ENCODE assay signal across 8 mouse cellular contexts in the genomic region with DNA sequence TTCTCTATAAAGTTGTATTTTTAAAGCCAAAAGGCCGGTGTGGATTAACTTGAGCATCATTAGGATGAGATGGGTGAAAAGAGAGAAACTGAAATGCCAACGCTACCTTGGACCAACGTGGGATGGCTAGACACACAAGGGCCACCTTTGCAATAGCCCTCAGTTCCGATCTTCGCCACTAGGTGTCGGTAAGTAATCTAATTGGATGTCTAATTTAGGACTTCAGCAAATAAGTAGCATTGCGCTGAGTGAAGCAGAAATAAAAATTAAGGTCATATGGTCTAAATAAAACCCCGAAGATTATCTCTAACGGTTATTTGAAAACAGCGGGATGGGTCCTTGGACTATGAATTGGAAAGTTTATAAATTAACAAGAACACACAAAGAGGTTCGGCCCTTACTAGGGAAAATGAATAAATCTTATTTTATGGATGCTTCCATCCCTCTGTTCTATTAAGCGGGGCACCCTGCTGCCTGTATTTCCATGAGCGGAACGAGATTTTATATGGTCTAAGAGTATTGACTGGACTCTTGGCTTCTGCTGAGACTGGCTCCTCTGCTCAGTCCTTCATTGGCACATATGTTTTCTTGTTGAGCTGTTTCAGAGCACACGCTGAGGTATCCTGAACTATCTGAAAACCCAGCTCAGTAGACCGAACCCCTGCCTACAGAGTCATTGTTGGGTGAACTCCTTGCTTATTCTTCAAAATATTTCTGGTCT.
DNase-seq lines count a peak whose midpoint lies in the region; ATAC-seq and TF ChIP-seq lines count a peak whose summit lies in the region.

No protein-coding gene starts in this region.

- intact Hi-C loops in left cerebral cortex, postnatal 10 days (cut with DNase I) = loop anchor here (2.0 to 5.0 kb wide), 2 partner anchors 274 to 486 kb away; no protein-coding TSS in a partner anchor

- H3K79me2 ChIP-seq in liver, adult 2 months (ENCODE audit: control insufficient read depth, insufficient read depth, low read length) = no peaks in the 10 kb centered on the region

- no peak overlapping the region for H3K27ac ChIP-seq in liver, adult 2 months (replicated peaks; ENCODE audit: insufficient read depth, low read depth, low read length)
- no peak overlapping the region for H3K27ac ChIP-seq in liver, embryonic 12.5 days
- no peak overlapping the region for H3K27ac ChIP-seq in intestine, embryonic 14.5 days (ENCODE audit: low read depth)

- peak; percentile 81 for TF ChIP-seq CTCF in liver, adult 2 months (IDR thresholded peaks at IDR 0.05; ENCODE audit: low read depth, low read length)

- no peak for ATAC-seq in liver, embryonic 12.5 days
- no peak for ATAC-seq in intestine, embryonic 14.5 days (replicated peaks; ENCODE audit: low FRiP score, low TSS enrichment, low read depth)

- no peak for TF ChIP-seq POLR2A in liver, adult 2 months (IDR thresholded peaks at IDR 0.05; ENCODE audit: extremely low read depth, insufficient read depth, low read length)

- H3K36me3 ChIP-seq in liver, adult 2 months (ENCODE audit: control insufficient read depth, insufficient read depth, low read length) = no peaks in the 10 kb centered on the region
- no peaks in the 10 kb centered on the region for H3K36me3 ChIP-seq in liver, embryonic 12.5 days
- H3K36me3 ChIP-seq in intestine, embryonic 14.5 days (ENCODE audit: control insufficient read depth, insufficient read depth, low read length) = no peaks in the 10 kb centered on the region

- H3K4me3 ChIP-seq in liver, adult 2 months (ENCODE audit: insufficient read depth, low read depth, low read length) = no peak overlapping the region
- no peak overlapping the region for H3K4me3 ChIP-seq in liver, embryonic 12.5 days
- no peak overlapping the region for H3K4me3 ChIP-seq in intestine, embryonic 14.5 days (ENCODE audit: low read depth, low read length)

- H3K27me3 ChIP-seq in liver, adult 2 months (ENCODE audit: control insufficient read depth, insufficient read depth, low read length) = no peaks in the 10 kb centered on the region
- no peaks in the 10 kb centered on the region for H3K27me3 ChIP-seq in liver, embryonic 12.5 days (replicated peaks)
- H3K27me3 ChIP-seq in intestine, embryonic 14.5 days (replicated peaks; ENCODE audit: control insufficient read depth, insufficient read depth, low read length) = no peaks in the 10 kb centered on the region

- H3K4me1 ChIP-seq in liver, adult 2 months (ENCODE audit: control insufficient read depth, insufficient read depth, low read length) = no peaks in the 10 kb centered on the region; the same call in 1 of the 2 replicates
- peaks cover 8% of the 10 kb centered on the region; the same call in 1 of the 2 replicates for H3K4me1 ChIP-seq in liver, embryonic 12.5 days
- no peaks in the 10 kb centered on the region for H3K4me1 ChIP-seq in intestine, embryonic 14.5 days (replicated peaks; ENCODE audit: control insufficient read depth, insufficient read depth, low read length)

- no peak overlapping the region for H3K4me2 ChIP-seq in liver, embryonic 12.5 days
- H3K4me2 ChIP-seq in intestine, embryonic 14.5 days (ENCODE audit: low read length) = no peak overlapping the region

- no peaks in the 10 kb centered on the region for H3K9me3 ChIP-seq in liver, embryonic 12.5 days (replicated peaks)
- no peaks in the 10 kb centered on the region for H3K9me3 ChIP-seq in intestine, embryonic 14.5 days (ENCODE audit: control insufficient read depth, low read length)

- H3K9ac ChIP-seq in liver, adult 2 months (ENCODE audit: low read depth, low read length) = no peak overlapping the region
- H3K9ac ChIP-seq in liver, embryonic 12.5 days = no peak overlapping the region
- H3K9ac ChIP-seq in intestine, embryonic 14.5 days (ENCODE audit: low read length) = no peak overlapping the region

- peak; percentile 68 for DNase-seq in liver, adult 2 months (ENCODE audit: extremely low read depth, low read depth, low spot score)
- peak; percentile 54 for DNase-seq in cerebellum, adult 9-11 months
- peak; percentile 85 to 86 for DNase-seq in frontal cortex, postnatal 25 days (ENCODE audit: low spot score in 2 of 2)
- peak; percentile 91 for DNase-seq in intestine, embryonic 14.5 days (ENCODE audit: low spot score)
- peak; percentile 77 for DNase-seq in left cerebral cortex, postnatal 10 days (ENCODE audit: extremely low spot score in 1 of 2, low spot score in 2 of 2)
- DNase-seq in naive thymus-derived CD4-positive, alpha-beta T cell, adult 2 months (ENCODE audit: low read depth) = peak; percentile 90
- DNase-seq in spleen, postnatal 36 days (ENCODE audit: low spot score in 2 of 2) = peak; percentile 66 to 78

- WGBS in liver, adult 2 months = 33% methylated on average over 16 of the region's 16 CpGs
- 35% methylated on average over 16 of the region's 16 CpGs for WGBS in liver, embryonic 12.5 days (ENCODE audit: insufficient replicate concordance)
- WGBS in intestine, embryonic 14.5 days = 43% methylated on average over 16 of the region's 16 CpGs
